11 mouse cellular contexts compared by ENCODE assay signal in the genomic region with DNA sequence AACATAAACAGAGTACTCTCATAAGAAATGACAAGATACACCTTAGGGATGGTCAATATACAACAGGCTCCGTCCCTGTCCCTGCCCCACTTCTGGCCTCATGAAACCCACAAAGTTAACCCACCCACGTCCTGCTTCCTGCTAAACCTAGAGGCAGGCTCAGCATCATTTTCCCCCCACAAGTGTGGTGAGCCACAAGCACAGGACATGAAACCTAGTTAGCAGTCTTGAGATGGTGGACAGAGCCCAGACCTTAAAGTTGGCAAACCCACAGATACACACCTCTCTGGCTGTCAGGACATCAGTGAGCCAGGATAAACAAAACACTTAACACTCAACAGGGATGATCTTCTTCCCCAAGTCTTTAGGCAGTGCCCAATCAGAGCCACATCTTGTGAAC.
"Had no signal": no experiment of that assay in that cellular context is flagged by ENCODE, and none has a peak within 500 bp of the region (broad histone marks: within the 10 kb centered on the region; RNA-seq: fewer than 3 reads in every experiment).

No protein-coding gene starts in this region.

- ATAC-seq: hindbrain, embryonic 16.5 days; intestine, embryonic 15.5 days; midbrain, embryonic 13.5 days had no signal

- DNase-seq: kidney, adult 18-20 months; kidney, postnatal 10 days; layer of hippocampus, adult 9-11 months; left cerebral cortex, postnatal 4 days; lung, adult 2 months; lung, postnatal 10 days; lung, postnatal 4 days; right cerebral cortex, postnatal 14 days had no signal
